Mouse (Mus musculus): ENCODE data around the gene Asic2.

The Asic2 gene

DNA sequence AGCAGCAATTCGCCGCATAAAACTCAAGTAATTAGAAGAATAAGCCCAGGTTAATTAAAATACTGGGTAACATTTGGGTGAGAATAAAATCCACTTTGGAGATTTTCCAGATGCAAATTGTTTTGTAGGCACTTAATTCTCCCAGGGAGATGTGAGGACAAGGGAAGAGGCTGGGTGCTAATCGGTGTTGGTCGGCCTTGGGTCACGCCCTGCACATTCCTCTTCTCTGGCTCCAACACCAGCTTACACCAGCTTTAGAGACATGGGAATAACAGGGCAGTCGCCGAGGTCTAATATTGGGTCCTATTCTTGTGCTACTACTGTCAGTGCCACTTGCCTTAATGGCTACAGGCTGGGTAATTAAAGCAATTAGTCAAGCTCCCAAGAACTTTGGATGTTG is 783.5 kb downstream of the Asic2 start:
- in situ Hi-C loops (cut with MboI): no loop called here

DNA sequence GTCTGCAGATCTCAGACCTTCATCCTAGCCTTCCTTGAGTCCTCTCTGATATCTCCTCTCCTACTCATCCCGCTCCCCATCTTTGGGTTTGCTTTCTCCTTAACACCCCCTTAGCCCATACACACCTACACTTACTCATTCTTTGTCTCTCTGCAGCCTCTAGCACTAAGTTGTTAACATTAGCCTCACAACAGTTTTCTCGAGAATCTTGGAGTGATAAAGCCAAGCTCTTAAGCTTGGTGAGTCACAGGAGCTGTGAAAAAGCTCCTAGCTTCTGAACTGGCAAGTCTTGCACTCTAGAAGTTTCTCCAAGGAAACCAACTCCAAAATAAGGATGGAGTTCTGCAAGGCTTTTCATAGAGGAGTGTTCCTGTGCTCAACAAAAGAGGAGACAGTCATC is 803.4 kb downstream of the Asic2 start:
- in situ Hi-C loops (cut with MboI): no loop called here

GRCm38 (mm10) chr11:81163056-81163455 is 805.2 kb downstream of the Asic2 start:
- in situ Hi-C loops (cut with MboI): no loop called here

- in situ Hi-C loops (cut with MboI): no loop called here
Measured at GRCm38 (mm10) chr11:81153841-81154240, 814.4 kb downstream of the Asic2 start.

- in situ Hi-C loops (cut with MboI): no loop called here
Measured at GRCm38 (mm10) chr11:81153161-81153840, 815.0 kb downstream of the Asic2 start.

DNA sequence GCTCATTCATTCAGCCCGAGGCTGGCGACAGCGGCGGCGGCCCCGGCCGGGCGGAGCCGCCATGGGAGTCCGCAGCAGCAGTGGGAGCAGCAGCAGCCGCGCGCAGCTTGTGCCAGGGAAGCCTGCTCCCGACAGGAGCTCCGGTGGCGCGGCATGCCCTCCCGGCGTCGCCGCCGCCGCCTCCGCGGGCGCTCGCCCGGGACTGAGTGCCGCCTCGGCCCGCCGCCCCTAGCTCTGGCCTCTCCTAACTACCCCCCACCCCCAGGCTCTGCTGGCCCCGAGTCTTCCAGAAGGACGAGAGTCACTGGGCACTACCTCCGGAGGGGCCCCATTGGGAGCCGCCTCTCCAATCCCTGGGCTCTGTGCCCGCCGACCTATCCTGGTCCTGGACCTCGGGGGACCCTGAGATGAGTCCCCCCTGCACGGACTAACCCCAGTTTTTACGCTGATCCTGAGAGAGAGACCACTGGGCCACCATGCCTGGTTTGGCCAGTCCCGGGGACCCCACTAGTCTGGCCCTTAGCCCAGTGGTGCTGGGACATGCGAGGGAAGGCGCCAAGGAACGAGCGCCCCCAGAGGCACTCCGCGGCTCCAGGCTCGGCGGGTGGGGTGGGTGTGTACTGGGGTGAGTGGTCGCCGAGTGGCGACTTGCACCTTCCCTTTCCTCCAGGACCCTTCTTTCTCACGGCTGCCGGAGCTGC is 815.6 kb downstream of the Asic2 start:
- in situ Hi-C loops (cut with MboI): no loop called here

DNA sequence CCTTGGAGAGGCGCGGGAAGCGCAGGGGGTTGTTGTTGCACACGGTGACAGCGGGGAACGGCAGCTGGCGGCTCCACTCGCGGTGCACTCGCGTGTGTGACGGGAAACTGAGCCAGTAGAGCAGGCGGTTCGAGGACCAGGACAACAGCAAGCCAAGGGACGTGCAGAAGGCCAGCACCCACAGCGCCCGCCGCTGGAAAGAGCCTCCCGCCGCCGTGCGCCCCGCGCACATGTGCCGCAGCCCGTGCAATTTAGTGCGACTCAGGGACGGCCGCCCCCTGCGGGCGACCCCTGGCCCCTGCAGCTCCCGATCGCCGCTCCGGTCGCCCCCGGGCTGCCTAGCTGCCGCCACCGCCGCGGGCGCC is 816.3 kb downstream of the Asic2 start:
- in situ Hi-C loops (cut with MboI): no loop called here

- in situ Hi-C loops (cut with MboI): no loop called here
Measured at GRCm38 (mm10) chr11:81151286-81152020, 816.8 kb downstream of the Asic2 start.

DNA sequence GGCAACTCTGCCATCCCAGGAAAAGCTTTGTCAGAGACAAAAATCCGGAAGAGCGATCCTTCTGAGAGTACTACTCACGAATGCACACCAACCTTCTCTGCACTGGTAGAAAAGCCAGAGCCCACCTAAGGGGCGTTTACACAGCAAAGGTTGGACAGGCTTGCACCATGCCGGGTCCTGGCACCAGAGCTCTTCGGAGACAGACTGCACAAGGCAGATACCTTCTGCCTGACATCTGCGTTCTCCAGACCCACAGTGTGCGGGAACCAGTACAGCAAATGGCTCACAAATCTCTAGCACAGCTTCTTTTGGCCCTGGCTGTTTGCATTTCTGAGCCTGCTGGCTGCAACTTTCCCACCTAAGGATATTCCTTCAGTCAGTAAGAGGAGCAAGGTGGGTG is 817.6 kb downstream of the Asic2 start:
- in situ Hi-C loops (cut with MboI): no loop called here

DNA sequence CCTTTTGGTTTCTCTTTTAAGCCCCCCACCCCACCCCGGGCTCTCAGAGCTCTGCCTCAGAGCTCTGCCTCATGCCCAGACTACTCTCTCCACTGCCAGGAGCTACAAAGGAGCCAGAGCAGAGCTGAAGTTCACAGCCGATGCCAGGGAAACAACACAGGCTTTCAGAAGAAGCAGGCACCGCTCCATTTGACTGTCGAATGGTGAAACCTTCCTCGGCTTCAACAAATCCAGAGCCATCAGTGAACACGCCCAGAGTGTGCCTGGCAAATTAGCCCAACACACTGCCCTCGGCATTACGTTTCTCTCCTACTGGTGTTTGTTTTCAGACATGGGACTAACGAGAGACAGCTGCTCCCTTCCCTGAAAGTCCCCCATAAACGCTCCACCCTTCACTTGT is 819.8 kb downstream of the Asic2 start:
- in situ Hi-C loops (cut with MboI): no loop called here

GRCm38 (mm10) chr11:81146574-81147157 is 821.6 kb downstream of the Asic2 start:
- in situ Hi-C loops (cut with MboI): no loop called here

DNA sequence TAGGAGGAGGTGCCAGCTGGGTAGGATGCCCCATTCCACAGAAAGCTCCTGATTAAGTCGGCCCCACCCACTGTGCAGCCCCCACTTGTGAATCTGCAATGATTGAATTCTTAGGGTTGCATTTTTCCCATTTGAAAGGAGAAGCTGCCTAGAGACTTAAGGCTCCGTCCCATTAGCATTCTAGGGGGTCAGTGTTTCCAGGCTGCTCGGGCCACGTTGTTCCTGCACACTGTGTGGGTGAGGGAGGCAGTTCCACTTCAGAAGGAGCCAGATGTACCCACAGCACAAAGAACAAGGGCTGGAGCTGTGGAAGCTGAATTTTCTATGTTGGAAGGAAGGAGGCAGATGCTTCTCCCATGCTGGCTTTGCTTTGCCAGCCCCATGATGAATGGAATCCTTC is 833.1 kb downstream of the Asic2 start:
- in situ Hi-C loops (cut with MboI): no loop called here

GRCm38 (mm10) chr11:81133950-81134349 is 834.3 kb downstream of the Asic2 start:
- in situ Hi-C loops (cut with MboI): no loop called here

DNA sequence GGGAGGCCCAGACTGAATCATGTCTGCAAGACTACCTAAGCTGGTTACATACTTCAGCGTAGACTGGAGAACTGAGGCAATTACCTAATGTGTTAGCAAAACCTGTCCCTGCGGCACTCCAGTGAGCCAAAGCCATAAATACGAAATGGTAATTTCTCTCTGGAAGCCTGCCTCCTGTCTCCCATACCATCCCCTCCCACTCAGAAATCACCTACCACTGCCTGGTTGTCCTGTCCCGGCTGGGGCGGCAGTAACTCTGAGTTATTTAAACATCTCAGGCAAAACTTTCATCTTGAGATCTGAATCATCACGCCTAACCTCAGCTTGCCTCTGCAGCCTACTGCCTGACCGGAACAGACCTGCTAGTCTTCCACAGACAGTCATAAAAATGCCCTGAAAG is 835.6 kb downstream of the Asic2 start:
- in situ Hi-C loops (cut with MboI): no loop called here

DNA sequence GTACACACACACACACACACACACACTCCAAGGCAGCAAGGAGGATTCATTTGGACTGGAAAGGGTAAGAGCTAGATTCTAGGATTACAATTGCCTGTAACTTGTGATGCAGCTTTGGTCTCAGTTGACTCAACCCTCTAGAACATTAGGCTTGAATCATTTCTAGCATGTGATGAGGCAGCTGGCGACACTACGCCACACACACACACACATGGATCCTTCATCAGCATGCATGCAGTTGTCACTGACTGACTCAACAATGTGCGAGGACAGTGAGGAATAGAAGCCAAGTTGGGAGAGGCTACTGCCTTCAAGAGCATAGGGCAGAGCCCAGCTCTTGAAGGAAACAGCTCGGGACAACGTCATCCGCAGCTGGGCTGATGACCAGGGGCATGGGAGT is 843.9 kb downstream of the Asic2 start:
- in situ Hi-C loops (cut with MboI): no loop called here

DNA sequence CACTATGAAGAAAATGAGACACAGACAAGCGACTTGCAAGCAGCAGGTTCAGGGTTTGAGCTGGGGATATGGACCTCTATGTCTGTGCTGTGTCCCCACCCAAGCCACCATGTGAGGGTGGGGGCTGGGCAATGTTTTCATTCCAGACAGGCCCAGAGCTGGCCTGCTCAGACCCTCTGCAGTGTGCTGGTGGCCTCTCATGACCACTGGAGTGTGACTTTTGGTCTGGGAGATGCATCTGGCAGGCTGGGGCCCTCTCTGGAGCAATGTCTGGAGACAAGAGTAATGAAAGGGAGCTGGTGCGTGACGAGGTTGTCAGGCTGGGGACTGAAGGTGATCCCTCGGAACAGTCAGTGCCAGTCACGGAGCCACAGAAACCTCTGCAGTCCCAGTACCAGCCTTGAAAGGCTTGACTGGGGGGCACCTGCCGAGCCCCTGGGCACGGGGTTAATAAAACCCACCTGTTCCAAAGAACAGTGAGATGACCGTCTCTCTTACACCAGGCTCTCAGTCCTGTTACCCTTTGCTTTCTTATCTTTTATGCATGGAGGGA is 848.2 kb downstream of the Asic2 start:
- in situ Hi-C loops (cut with MboI): no loop called here

GRCm38 (mm10) chr11:81118055-81118454 is 850.2 kb downstream of the Asic2 start:
- in situ Hi-C loops (cut with MboI): no loop called here

GRCm38 (mm10) chr11:81115666-81116065 is 852.6 kb downstream of the Asic2 start:
- in situ Hi-C loops (cut with MboI): no loop called here

DNA sequence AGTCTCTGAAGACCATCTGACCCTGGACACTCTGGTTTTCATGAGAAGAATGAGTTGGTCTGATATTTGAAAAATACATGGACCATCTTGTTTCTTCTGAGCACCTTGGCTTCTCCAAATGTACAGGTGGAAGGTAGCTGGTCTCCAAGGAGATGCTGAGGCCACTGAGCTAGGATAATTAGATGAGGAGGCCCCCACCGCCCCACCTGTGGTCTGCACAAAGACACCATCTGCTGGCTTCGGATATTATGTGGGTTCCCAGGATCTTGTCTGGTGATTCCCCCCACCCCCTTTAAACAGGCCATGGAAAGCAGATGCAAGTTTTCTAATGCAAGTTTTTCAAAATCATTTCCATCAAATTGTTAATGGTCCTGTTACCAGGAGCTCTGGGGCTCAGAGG is 856.6 kb downstream of the Asic2 start:
- in situ Hi-C loops (cut with MboI): no loop called here

GRCm38 (mm10) chr11:81110049-81110448 is 858.2 kb downstream of the Asic2 start:
- in situ Hi-C loops (cut with MboI): no loop called here

GRCm38 (mm10) chr11:81106949-81107348 is 861.3 kb downstream of the Asic2 start:
- in situ Hi-C loops (cut with MboI): no loop called here

DNA sequence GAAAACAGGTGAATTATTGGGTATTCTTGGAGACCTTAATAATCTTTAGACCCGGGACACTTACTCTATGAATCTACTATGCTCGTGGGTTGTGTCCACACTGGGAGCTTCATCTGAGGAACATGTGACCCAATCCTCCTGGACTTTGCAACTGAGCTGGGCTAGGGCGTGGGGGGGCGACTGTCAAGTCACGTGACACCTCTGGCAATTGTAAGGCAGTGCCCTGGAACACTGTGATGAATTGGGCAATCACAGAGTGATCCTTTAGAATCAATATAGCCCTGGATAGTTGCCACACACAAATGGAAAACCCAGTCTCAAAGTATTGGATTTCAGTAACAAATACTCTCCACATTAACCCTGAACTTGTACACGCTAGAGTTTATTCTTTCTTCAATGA is 867.4 kb downstream of the Asic2 start:
- in situ Hi-C loops (cut with MboI): no loop called here

All from mature B cell (primary cell).